Mouse (Mus musculus): ENCODE measurements around the gene Cd302.

Cd302 gene

DNA sequence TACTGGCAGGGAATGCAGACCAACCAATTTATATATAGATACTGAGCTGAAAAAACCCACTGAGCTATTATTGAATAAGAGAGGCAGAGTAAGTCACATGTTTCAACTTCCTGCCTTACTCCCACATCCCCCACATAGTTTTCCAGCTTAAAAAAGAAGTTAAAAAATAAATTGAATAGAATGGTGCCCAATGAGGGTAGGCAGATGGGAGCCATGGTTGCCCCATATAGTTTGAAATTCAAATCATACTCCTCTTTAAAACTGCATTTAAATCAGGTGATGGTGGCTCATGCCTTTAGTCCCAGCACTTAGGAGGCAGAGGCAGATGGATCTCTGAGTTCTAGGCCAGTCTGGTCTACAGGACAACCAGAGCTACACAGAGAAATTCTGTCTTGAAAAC is 30.8 kb downstream of the Cd302 start:
- no peak for DNase-seq (ENCODE audit: low read depth)

DNA sequence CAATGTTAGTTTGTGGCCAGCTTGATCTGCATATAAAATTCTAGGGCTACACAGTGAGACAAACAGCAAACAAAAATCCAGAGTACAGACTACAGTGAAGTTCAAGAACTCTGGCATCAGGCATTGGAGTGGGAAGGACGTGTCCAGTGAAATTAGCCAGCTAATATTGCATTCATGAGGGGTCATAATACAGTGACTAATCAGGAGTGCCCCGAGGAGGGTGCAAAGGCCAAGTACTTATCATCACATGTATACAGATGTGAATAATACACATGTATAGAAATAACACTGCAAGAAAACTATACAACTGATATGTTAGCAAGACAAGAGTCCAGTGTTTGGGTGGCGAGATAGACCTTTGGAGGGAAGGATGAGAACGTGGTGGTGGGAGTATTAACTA is 31.5 kb downstream of the Cd302 start:
- DNase-seq (ENCODE audit: low read depth) = no peak

GRCm38 (mm10) chr2:60234506-60234905 is 49.8 kb downstream of the Cd302 start:
- DNase-seq (ENCODE audit: low read depth) = no peak

DNA sequence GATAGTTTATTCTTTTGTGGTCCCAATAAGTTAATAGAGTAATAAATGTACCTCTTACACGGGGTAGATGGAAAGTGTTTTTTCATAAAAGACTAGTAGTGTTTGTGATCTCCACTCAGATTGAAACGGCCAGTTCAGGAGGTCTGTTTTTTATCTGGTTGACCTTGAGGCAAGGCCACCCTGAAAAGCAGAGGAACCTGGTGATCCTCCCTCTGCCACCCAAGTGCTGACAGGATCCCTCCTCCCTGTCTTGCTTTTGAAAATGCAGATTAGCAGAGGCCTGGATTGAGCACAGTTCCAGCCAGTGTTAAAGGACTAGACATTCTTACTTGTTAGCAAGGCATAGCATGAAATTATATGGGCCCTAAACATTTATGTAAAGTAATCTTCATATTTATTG is 51.1 kb downstream of the Cd302 start:
- DNase-seq (ENCODE audit: low read depth) = no peak

GRCm38 (mm10) chr2:60230361-60230760 is 53.9 kb downstream of the Cd302 start:
- DNase-seq (ENCODE audit: low read depth) = no peak

DNA sequence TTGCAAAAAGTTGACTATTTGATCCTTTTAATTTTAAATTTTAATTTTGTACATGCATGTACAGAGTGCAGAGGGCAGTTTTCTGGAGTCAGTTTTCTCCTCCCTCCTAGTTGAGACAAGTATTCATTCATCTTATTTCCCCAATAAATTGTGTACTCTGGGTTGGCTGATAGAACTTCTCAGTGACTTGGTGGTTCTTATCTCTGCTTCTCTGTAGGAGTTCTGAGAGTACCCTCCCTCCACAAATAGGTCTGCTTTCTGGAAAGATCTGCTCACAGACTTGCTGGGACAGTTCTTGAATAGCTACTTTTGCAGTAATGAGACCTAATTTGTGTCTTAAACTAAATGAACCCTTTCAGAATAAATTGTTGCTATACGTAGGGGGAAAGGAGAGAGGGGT is 55.8 kb downstream of the Cd302 start:
- no peak for DNase-seq (ENCODE audit: low read depth)

- DNase-seq (ENCODE audit: low read depth) = no peak
Observed at GRCm38 (mm10) chr2:60223489-60223888, 60.8 kb downstream of the Cd302 start.

- no peak for DNase-seq (ENCODE audit: low read depth)
Observed at GRCm38 (mm10) chr2:60221954-60222353, 62.3 kb downstream of the Cd302 start.

- DNase-seq (ENCODE audit: low read depth) = no peak
Observed at GRCm38 (mm10) chr2:60221236-60221635, 63.1 kb downstream of the Cd302 start.

DNA sequence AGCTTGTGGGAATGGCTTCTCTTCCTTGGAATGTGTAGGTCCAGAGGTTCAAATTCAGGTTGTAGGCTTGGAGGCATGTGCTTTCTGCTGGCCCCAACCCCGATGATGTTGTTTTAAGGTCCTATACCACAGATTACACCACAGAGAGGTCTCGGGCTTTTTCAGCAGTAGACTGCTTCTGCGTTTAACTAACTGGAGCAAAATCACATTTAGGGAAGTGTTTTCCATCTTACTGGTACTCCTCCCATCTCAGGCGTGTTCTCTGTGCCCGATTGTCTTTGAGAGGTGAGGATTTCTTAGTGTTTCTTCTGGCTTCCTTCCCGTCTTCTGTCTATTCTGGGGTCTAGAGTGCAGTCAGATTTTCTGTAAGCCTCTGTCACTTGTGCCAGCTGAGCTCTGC is 66.7 kb downstream of the Cd302 start:
- no peak for DNase-seq (ENCODE audit: low read depth)

DNA sequence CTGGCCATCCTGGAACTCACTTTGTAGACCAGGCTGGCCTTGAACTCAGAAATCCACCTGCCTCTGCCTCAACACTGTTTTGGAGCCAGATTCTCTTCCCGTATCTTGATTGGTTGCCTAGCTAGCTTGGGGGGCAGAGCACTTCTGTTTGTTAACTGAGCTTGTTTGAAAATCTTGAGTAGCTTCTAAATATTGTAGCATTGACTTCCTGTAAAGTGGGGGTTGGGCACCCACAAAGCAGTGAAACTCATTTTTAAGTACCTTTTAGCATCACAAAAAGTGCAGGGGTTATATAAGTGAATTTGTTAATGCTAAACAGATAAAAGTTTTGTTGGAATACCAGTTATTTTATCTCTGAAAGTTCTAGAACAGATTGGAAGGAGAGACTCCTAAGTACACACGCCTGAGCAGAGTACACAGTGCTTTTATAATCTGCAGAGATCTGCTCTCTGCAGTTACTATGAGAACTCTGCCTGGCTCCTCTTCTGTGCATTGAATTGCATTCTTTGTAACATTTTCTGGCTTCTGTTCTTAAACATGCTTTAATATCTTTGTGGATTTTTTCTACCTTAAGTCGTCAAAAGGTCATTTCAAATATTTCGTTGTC is 67.6 kb downstream of the Cd302 start:
- DNase-seq (ENCODE audit: low read depth) = peak; percentile 43

DNA sequence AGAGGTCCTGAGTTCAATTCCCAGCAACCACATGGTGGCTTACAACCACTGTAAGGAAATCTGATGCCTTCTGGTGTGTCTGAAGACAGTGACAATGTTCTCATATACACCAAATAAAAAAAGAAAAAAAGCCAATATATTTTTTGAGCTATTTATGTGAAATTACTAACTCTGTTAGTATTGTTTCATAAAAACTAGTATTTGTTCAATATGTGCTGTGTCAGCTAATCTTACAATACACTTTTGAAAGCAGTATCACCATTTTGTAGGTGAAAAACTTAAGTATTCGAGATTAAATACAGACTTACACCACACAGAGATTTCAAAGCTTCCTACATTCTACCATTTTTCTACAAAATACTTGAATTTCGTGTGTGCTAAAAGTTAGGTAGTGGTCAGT is 69.6 kb downstream of the Cd302 start:
- DNase-seq (ENCODE audit: low read depth) = no peak

DNA sequence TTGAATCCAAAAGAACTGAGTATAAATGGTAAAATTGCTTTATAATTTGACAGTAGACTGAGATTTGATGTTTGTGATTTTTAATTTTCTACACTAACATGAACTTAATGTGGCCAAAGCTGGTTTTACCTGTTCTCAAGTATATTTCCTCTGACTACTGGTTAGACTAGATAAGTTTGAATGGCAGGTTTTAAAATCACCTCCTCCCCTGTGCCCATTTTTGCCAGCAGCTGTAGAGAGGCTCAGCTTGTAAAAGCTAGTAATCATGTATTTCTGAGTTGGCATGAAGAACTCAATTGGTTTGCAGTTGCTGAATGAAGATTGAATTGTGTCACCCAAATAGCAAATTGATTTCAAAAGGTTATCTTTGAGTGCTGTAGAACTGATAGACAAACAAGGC is 71.8 kb downstream of the Cd302 start:
- no peak for DNase-seq (ENCODE audit: low read depth)

DNA sequence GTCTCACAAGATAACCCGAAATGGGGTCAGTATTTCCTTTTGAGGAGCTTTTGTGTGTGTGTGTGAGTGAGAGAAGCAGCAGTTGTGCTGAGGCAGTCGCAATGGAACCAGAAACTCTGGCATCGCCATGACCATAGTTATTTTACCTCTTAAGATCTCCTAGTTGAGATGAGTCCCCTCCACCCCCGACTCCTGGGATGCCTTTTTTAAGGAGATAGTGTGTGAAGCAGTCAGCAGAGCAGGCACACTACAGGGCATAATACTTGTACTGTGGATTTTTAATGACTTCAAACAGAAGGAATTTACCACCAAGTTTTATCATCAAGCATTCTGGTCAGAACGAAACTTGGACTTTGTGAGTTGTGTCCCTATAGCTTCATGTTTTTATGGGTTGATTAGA is 73.5 kb downstream of the Cd302 start:
- DNase-seq (ENCODE audit: low read depth) = no peak

DNA sequence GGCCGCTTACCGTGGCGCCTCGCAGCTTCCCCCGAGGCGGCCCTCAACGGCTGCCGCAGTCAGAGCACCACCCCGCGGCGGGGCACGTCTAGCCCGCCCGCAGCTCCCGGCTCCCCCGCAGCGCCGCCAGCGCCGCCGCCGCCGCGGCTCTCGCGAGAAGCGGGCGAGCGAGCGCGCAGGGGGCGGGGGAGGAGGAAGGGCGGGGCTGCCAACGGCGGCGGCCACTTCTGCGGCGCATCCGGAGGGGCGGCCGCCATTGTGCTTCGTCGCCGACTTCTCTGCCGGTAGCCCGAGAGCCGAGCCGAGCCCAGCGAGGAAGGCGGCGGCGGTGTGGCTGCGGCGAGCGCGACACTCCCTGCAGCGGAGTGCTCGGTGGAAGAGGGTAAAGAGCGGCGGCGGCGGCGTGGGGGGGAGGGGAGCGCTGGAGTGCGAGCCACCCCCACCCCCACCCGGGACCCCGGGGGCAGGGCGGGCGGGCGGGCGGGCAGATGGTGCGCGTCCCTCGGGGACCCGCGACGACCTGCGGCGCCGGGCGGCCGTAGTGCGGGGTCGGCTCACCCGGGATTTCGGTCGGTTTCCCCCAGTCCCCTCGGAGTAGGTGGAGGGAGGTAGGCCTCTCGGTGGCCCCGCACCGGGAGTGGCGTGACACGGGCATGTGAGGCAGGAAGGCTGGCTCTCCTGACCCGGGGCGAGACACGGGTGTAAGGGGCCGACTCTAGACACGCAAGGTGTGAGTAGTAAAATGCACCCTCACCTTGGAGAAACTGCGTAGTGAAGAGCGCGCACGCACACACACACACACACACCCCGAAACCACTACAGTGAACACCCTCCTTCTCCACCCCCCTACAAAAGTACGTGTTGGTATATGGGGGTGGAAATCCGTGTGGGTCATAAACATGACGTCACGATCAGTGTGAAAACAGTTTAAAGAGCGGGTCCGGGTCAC is 74.3 kb downstream of the Cd302 start, which contains the start of the genes Baz2b and March7:
Gene Baz2b, minus strand, starts transcription at position 137 of the 949 bp plus-strand sequence.
Gene March7, plus strand, starts transcription at position 185 of the 949 bp plus-strand sequence.
- peak; percentile 94 for DNase-seq (ENCODE audit: low read depth)

DNA sequence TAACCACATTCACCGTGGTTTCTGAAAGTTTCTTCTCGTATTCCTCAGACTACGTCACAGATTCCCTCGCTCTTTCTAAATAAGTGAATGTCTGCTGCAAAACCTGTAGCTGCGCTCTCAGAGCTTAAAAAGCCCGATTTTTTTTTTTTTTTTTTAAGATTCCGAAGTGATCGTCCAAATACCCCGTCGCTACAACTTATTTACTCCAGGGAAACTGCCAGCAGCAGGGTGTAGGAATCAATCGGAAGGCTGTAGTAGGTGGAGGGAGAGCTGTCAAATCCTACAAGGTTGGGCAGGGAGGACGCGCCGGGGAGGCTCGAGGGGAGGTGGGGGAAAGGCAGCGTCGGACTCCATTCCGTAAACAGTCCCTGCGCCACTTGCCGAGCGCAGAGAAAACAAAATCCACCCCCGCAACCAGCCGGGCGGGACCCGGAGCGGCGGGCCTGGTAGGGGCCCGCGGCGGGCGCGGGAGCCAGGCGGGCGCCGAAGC is 75.1 kb downstream of the Cd302 start:
- peak; percentile 72 for DNase-seq (ENCODE audit: low read depth)

DNA sequence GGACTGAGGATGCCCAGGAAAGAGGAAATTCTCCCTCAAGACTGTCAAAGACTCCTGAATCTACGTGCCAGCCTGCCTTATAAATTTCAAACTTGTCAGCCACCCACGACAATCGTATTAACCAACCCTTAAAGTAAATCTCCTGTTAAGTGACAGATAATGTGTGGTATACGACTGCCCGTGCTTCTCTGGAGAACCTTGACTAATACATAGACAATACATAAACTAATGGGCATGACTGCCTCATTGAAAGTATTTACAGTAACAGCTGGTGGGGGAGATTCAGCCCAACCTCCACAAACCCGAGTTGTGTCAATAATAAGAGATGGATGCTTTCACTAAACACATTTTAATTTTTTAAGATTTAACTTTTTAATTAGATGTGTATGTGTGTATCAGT is 78.5 kb downstream of the Cd302 start:
- no peak for DNase-seq (ENCODE audit: low read depth)

DNA sequence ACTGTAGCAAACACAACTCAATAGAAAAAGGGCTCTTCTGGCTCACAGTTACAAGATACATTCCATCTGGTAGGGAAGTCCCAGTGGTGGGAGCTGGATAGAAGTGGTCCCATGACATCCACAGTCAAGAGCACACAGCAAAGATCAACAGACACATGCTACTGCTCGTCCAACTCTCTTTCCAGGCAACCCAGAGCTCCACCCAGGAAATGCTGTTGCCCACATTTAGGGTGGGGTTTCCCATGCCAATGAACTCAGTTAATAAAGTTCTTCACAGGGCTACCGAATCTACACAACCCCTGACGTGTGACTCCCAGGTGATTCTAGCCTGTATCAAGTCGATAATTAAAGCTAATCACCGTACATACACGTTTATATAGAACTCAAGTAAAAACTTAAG is 80.1 kb downstream of the Cd302 start:
- DNase-seq (ENCODE audit: low read depth) = peak; percentile 61

GRCm38 (mm10) chr2:60203733-60204132 is 80.6 kb downstream of the Cd302 start:
- DNase-seq (ENCODE audit: low read depth) = no peak

DNA sequence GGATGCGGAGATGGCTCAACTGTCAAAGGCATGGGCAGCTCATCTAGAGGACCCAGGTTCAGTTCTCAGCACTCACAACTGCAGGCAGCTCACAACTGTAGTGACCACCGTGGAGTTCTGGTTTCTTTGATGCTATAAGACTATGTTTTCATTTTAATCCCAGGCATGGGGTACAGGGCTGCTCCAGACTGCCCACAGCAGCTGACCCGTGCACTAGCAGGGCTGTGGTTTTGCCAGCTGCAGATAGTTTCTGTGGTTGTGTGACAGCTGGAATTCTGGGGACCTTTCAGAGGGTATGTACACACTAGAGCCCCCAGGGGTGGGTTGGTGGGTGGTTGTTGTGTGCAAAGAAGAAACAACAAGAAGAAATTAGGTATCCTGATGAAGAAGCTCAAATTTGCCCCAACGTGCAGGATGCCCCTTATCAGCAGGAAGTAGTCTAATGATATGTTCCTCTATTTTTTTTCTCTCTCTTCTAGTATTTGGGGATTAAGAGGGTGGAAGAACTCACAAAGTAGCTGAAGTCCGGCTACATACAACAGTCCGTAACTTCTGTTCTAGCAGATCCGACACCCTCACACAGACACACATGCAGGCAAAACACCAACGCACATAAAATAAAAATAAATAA is 81.3 kb downstream of the Cd302 start:
- DNase-seq (ENCODE audit: low read depth) = no peak

Measured in induced T-regulatory cell, adult 2 months (primary cell).